ENCODE assay signal across 9 mouse cellular contexts in genomic region chr11:106573476-106574240, GRCm38 (mm10). TPM values are rescaled to one million over a fixed set of nuclear protein-coding genes. Genes with fewer than 3 reads are reported as not detected.
DNase-seq lines count a peak whose midpoint lies in the region; ATAC-seq and TF ChIP-seq lines count a peak whose summit lies in the region.
"Had no signal": no experiment of that assay in that cellular context is flagged by ENCODE, and none has a peak within 500 bp of the region (broad histone marks: within the 10 kb centered on the region; RNA-seq: fewer than 3 reads in every experiment).

No protein-coding gene starts in this region.

- 37% methylated on average over 9 of the region's 9 CpGs for WGBS in kidney, embryonic 16.5 days
- 44% methylated on average over 9 of the region's 9 CpGs for WGBS in intestine, embryonic 15.5 days

- peak overlapping the region; percentile 24 for H3K4me3 ChIP-seq in gastrocnemius, adult 2 months
- H3K4me3 ChIP-seq in kidney, embryonic 16.5 days (ENCODE audit: low read length), result no peak overlapping the region
- no peak overlapping the region for H3K4me3 ChIP-seq in C2C12 (ENCODE audit: insufficient read depth, poor library complexity, severe bottlenecking)
- H3K4me3 ChIP-seq in intestine, embryonic 15.5 days (replicated peaks), result no peak overlapping the region

- ATAC-seq in kidney, embryonic 16.5 days (ENCODE audit: low FRiP score, low TSS enrichment), result no peak
- 0 out of 2 replicates have a peak, but pooled peaks have one; percentile 23 for ATAC-seq in intestine, embryonic 15.5 days

- intact Hi-C loops in gastrocnemius, adult 2 months (cut with DNase I), result no loop called here
- intact Hi-C loops in left cerebral cortex, postnatal 4 days (cut with DNase I), result no loop called here
- intact Hi-C loops in left cerebral cortex, postnatal 36 days (cut with DNase I), result no loop called here

- no peak for TF ChIP-seq CTCF in gastrocnemius, adult 2 months (IDR thresholded peaks at IDR 0.05)
- no peak for TF ChIP-seq CTCF in C2C12 (IDR thresholded peaks at IDR 0.05; ENCODE audit: control insufficient read depth, insufficient read depth, insufficient read length)

- DNase-seq in gastrocnemius, adult 2 months, result peak; percentile 47
- DNase-seq in gastrocnemius, adult 18-20 months (ENCODE audit: low spot score), result no peak
- no peak for DNase-seq in kidney, postnatal 4 days
- no peak for DNase-seq in left cerebral cortex, postnatal 4 days
- no peak for DNase-seq in left cerebral cortex, postnatal 36 days (ENCODE audit: low spot score in 2 of 2)
- DNase-seq: cerebellum, postnatal 14 days had no signal

- no peaks in the 10 kb centered on the region for H3K9me3 ChIP-seq in kidney, embryonic 16.5 days (ENCODE audit: low read length)
- no peaks in the 10 kb centered on the region for H3K9me3 ChIP-seq in intestine, embryonic 15.5 days

- H3K79me3 ChIP-seq in C2C12 (ENCODE audit: low read depth), result no peaks in the 10 kb centered on the region

- no peaks in the 10 kb centered on the region for H3K27me3 ChIP-seq in kidney, embryonic 16.5 days (ENCODE audit: insufficient read depth, low read length)
- no peaks in the 10 kb centered on the region for H3K27me3 ChIP-seq in C2C12 (ENCODE audit: control insufficient read depth, insufficient read depth, insufficient read length)
- no peaks in the 10 kb centered on the region for H3K27me3 ChIP-seq in intestine, embryonic 15.5 days (replicated peaks)

- peak overlapping the region; percentile 38 for H3ac ChIP-seq in C2C12 (ENCODE audit: control insufficient read depth, insufficient read length, low read depth)

- H3K27ac ChIP-seq in gastrocnemius, adult 2 months, result peak overlapping the region; percentile 33
- H3K27ac ChIP-seq in kidney, embryonic 16.5 days (ENCODE audit: low read length), result 0 out of 2 replicates have a peak overlapping the region, but pooled peaks have one; percentile 29
- H3K27ac ChIP-seq in intestine, embryonic 15.5 days, result 0 out of 2 replicates have a peak overlapping the region, but pooled peaks have one; percentile 38

- H3K9ac ChIP-seq in kidney, embryonic 16.5 days (replicated peaks; ENCODE audit: low read length), result peak overlapping the region; percentile 59
- H3K9ac ChIP-seq in intestine, embryonic 15.5 days, result peak overlapping the region; percentile 2; the same call in 1 of the 2 replicates

- H3K4me2 ChIP-seq in kidney, embryonic 16.5 days (replicated peaks; ENCODE audit: low read depth, low read length), result no peak overlapping the region
- no peak overlapping the region for H3K4me2 ChIP-seq in intestine, embryonic 15.5 days (replicated peaks)

- H3K4me1 ChIP-seq in kidney, embryonic 16.5 days (ENCODE audit: insufficient read depth, low read length), result peaks cover 27% of the 10 kb centered on the region
- peaks cover 30% of the 10 kb centered on the region for H3K4me1 ChIP-seq in intestine, embryonic 15.5 days (replicated peaks)

- no peaks in the 10 kb centered on the region for H3K79me2 ChIP-seq in C2C12 (ENCODE audit: control insufficient read depth, insufficient read depth)

- H3K36me3 ChIP-seq in kidney, embryonic 16.5 days (ENCODE audit: insufficient read depth, low read length), result no peaks in the 10 kb centered on the region
- H3K36me3 ChIP-seq in C2C12 (ENCODE audit: control insufficient read depth, insufficient read depth), result no peaks in the 10 kb centered on the region
- no peaks in the 10 kb centered on the region for H3K36me3 ChIP-seq in intestine, embryonic 15.5 days

TF ChIP-seq in C2C12, 6 proteins besides CTCF, POLR2A, EP300 and RAD21:
- TF ChIP-seq USF1 (IDR thresholded peaks at IDR 0.05; ENCODE audit: low read depth) (no peak), MYOG (IDR thresholded peaks at IDR 0.05; ENCODE audit: control insufficient read depth, extremely low read depth, insufficient read length) (no peak), FOSL1 (IDR thresholded peaks at IDR 0.05; ENCODE audit: insufficient read depth, low read length, poor library complexity, severe bottlenecking) (no peak), MAX (IDR thresholded peaks at IDR 0.05) (no peak), MYOD1 (IDR thresholded peaks at IDR 0.05; ENCODE audit: control insufficient read depth, insufficient read length, low read depth) (no peak), CEBPB (IDR thresholded peaks at IDR 0.05; ENCODE audit: low read depth) (no peak)

RNA-seq across cellular contexts. Expression of gene Tex2, which starts 39.6 kb away (rescaled TPM):
- total RNA-seq in gastrocnemius, adult 2 months (2021), result 10 to 100 TPM; 59.2 to 65.5 TPM
- total RNA-seq in gastrocnemius, adult 18-20 months (2021), result 10 to 100 TPM; 64.8 to 69.4 TPM
- 9.6 and 10.3 TPM in 2 replicates for polyA plus RNA-seq in kidney, embryonic 16.5 days (2015; fragmentation: Nextera tagmentation; extraction: Ambion mirVana)
- polyA plus RNA-seq in C2C12 (2012; fragmentation: generic; extraction: Trizol), result 5.9 TPM
- 10.4 and 11.1 TPM in 2 replicates for polyA plus RNA-seq in intestine, embryonic 15.5 days (2015; fragmentation: Nextera tagmentation; extraction: Ambion mirVana)
- 10 to 100 TPM; 70.3 to 76.1 TPM for total RNA-seq in left cerebral cortex, postnatal 4 days (2021)
- total RNA-seq in left cerebral cortex, postnatal 36 days (2021), result 100 to 1,000 TPM; 102 to 112 TPM
